Mouse (Mus musculus) layer of hippocampus, adult 9-11 months (tissue): ENCODE data around the gene Olfml2a.
A peak's percentile ranks its signal among the peaks of the same experiment; 100 is the strongest.

Experiments
- DNase-seq: peaks from one replicate; pipeline ENCODE4 v3.0.0; 2022

The Olfml2a gene

GRCm38 (mm10) chr2:38931851-38932667 is at the start of gene Olfml2a:
TSS of gene Olfml2a (plus strand) at chr2:38931978.
- peak; percentile 27 for DNase-seq

- no peak for DNase-seq
Observed at GRCm38 (mm10) chr2:38902866-38903265, 28.9 kb upstream of the Olfml2a start.

DNA sequence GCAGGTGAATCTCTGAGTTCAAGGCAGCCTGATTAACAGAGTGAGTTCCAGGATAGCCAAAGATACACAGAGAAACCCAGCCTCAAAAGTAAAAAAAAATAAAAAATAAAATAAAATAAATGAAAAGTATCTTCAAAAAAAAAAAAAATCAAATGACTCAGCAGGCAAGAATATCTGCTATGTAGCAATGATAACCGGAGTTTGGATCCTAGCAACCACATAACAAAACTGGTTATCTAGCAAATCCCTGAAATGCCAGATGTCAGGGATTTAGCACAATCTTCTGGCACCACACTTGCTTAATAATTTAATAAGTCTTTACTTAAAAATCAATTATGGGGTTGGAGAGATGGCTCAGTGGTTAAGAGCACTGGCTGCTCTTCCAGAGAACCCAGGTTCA is 27.5 kb upstream of the Olfml2a start:
- no peak for DNase-seq

- DNase-seq: peak; percentile 52
Observed at GRCm38 (mm10) chr2:38906097-38906496, 25.7 kb upstream of the Olfml2a start.

DNA sequence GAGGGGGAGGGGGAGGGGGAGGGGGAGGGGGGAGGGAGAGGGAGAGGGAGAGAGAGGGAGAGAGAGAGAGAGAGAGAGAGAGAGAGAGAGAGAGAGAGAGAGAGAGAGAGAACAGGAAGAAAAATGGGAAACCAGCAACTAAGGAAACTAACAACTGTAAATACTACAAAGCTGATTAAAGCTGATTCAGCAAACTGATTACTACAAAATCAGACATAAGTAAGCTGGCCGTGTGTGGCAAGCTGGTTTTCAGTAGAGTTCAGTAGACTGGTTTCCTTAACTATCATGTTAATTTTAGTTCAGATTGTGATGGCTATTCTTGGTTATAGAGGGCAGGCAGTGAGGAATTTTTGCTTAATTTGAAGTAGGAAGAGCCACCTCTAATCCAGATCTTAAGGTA is 23.2 kb upstream of the Olfml2a start:
- no peak for DNase-seq

- DNase-seq: no peak
Observed at GRCm38 (mm10) chr2:38914517-38914916, 17.3 kb upstream of the Olfml2a start.

DNA sequence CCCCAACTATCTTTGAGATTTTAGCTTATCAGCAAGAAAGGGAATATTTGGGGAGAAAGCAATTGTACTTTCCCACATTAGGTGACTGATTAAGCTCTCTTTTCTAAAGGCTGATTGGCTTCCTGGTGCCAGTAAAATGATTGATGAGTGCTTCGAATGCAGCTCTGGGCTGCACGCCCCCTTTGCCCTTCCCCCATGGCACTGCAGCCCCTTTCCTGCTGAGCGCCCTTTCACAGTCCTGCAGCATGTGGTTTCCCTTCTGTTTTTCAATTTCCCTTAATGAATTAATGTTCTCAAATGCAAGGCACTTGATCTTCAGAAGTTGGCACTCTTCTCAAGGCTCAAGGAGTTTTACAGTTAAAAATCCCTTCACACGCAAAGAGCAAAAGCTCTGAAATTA is 16.8 kb upstream of the Olfml2a start:
- no peak for DNase-seq

DNA sequence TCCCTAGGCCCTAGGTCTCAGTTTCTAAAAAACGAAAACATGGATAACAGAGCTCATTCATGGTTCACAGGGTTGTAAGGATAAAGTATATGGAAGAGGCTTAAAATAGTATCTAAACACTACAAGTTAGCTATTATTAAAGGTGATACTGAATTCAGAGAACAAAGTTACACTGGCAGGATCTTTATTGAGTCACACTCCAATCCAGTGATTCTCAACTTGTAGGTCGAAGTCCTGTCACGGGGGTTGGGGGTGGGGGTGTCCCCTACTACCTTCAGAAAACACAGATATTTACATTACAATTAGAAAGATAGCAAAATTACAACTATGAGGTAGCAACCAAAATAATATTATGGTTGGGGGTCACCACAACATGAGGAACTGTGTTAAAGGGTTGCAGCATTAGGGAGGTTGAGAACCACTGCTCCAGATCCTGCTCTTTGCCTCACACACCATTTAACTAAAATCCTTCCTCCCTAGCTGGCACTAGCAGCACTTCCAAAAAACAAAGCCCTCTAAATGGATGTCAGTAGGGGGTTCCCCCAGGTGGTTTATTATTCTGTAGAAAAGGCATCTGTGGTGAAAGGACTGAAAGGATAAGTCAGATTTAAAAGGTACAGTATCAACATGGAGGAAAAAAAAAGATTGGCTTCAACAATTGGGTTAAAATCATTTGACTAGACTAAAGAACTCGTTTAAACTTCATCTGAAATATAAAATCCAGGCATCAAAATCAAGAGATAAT is 14.7 kb upstream of the Olfml2a start:
- DNase-seq: no peak

GRCm38 (mm10) chr2:38921374-38921773 is 10.4 kb upstream of the Olfml2a start:
- DNase-seq: no peak

- DNase-seq: no peak
Observed at GRCm38 (mm10) chr2:38923471-38923870, 8.3 kb upstream of the Olfml2a start.

- DNase-seq: no peak
Observed at GRCm38 (mm10) chr2:38923911-38924310, 7.9 kb upstream of the Olfml2a start.

- DNase-seq: no peak
Observed at GRCm38 (mm10) chr2:38924571-38924970, 7.2 kb upstream of the Olfml2a start.

GRCm38 (mm10) chr2:38925171-38926080 is 6.4 kb upstream of the Olfml2a start:
- DNase-seq: no peak

DNA sequence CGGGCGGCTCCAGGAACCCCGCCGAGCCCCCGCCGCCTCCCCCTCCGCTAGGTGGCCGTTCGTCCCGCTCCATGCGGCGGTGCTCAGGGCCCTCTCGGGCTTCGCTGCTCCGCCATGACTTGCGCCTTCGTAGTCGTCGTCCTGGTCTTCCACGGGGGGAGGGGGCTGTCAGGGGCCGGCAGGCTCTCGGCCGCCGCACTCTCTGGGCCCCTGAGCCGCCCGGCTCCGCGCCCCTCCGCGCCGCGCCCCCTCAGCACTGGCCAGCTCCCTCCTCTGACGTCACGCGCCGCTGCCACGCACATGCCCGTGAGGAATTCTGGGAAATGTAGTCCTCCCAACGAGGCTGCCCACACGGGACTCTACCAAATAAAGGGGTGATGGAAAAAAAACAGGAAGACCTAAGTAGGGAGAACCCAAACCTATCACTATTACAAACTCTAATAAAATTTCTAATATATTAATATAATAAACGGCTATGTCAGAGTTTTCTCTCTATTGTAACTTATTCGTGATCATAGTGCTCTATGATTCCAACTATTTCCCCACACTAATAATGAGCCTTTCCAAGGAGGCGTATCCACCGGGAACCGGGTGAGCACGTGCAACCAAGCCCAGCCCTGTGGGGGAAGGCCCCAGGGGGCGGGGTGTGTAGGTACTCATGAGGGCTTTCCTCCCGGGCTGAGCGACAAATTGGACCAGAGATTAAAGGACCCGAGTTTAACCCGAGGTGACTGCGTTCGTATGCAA is 5.5 kb upstream of the Olfml2a start:
- DNase-seq: peak; percentile 96

- peak; percentile 26 for DNase-seq
Observed at GRCm38 (mm10) chr2:38927115-38927979, 4.4 kb upstream of the Olfml2a start, which contains the start of gene Nr6a1. TSS of gene Nr6a1 (minus strand) at chr2:38927688.

- DNase-seq: no peak
Observed at GRCm38 (mm10) chr2:38930269-38930668, 1.5 kb upstream of the Olfml2a start.

DNA sequence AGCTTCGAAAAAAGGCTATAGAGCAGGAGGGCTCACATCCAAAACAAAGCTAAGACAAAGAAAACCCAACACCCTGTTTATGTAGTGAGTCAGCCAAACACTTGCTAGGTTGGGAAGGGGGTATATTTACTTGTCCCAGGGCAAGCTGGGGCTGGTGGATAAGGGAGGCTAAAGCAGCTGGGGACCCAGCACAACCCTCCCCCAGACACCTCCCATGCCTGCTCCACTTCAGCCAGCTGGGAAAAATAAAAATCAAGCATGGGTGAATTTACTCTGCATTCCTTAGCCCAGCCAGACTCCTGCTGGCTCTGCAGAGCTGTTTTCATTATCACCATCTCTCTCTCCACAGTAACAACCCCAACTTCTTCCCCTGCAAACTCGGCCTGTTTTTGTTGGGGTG is 2.2 kb downstream of the Olfml2a start:
- no peak for DNase-seq

GRCm38 (mm10) chr2:38934936-38935335 is 3.2 kb downstream of the Olfml2a start:
- DNase-seq: no peak

DNA sequence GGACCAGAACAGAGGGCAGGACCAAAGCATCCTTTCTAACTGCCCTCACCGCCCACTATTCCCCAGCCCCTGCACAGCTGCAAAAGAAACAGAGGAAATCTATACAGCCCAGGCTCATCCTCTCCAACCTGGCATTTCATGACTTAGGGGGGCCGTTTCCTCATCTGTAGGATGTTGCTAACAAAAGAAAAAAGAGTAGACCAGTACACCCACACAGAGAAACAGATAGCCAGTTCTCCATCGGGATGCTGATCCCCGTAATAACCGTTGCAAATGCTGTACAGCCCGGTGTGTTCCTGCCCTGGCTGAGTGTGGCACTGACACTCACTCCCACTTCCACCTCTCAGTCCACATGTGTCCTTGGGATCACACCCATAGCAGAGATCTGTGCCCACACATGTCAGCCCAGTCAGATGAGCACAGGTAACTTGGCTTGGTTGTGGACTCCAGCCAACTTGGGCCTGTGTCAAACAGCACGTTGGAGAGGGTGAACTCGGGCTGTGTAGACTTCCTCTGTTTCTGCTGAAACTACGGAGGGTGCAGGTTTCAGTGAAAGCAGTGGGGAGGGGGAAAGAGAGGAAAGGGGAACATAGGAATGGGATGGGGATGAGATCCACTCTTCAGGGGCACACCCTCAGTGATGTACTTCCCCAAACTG is 5.1 kb downstream of the Olfml2a start:
- no peak for DNase-seq

GRCm38 (mm10) chr2:38937396-38937795 is 5.6 kb downstream of the Olfml2a start:
- no peak for DNase-seq

GRCm38 (mm10) chr2:38938007-38938406 is 6.2 kb downstream of the Olfml2a start:
- DNase-seq: no peak
